In genomic region chr10:91823499-91823898, GRCm38 (mm10) we compare ENCODE assay signal across 21 mouse cellular contexts.
DNase-seq lines count a peak whose midpoint lies in the region; ATAC-seq and TF ChIP-seq lines count a peak whose summit lies in the region.
"Had no signal": no experiment of that assay in that cellular context is flagged by ENCODE, and none has a peak within 500 bp of the region (broad histone marks: within the 10 kb centered on the region; RNA-seq: fewer than 3 reads in every experiment).

No protein-coding gene starts in this region.

- peak; percentile 52 for ATAC-seq in kidney, embryonic 15.5 days (replicated peaks; ENCODE audit: low FRiP score)
- ATAC-seq in kidney, embryonic 16.5 days (ENCODE audit: low FRiP score, low TSS enrichment): peak; percentile 59; the same call in 1 of the 2 replicates
- no peak for ATAC-seq in kidney, postnatal 0 days (replicated peaks; ENCODE audit: low FRiP score, low read depth)
- ATAC-seq: activated CD4-positive, CD25-positive, alpha-beta regulatory T cell, adult 4 months; CD4-positive, CD25-positive, alpha-beta regulatory T cell, adult 4 months; Patski had no signal

- no peaks in the 10 kb centered on the region for H3K27me3 ChIP-seq in kidney, embryonic 15.5 days
- H3K27me3 ChIP-seq in kidney, embryonic 16.5 days (ENCODE audit: insufficient read depth, low read length): no peaks in the 10 kb centered on the region
- no peaks in the 10 kb centered on the region for H3K27me3 ChIP-seq in kidney, postnatal 0 days (ENCODE audit: insufficient read depth, low read length)
- no peaks in the 10 kb centered on the region; the same call in 1 of the 2 replicates for H3K27me3 ChIP-seq in kidney, adult 2 months (replicated peaks; ENCODE audit: control insufficient read depth, insufficient read depth, low read length)
- H3K27me3 ChIP-seq: CH12.LX, Patski had no signal

- no peak overlapping the region for H3K4me3 ChIP-seq in kidney, embryonic 15.5 days (replicated peaks)
- no peak overlapping the region for H3K4me3 ChIP-seq in kidney, embryonic 16.5 days (ENCODE audit: low read length)
- no peak overlapping the region for H3K4me3 ChIP-seq in kidney, postnatal 0 days (replicated peaks; ENCODE audit: low read depth, low read length)
- H3K4me3 ChIP-seq in kidney, adult 2 months (ENCODE audit: insufficient read depth, low read depth, low read length): no peak overlapping the region

- WGBS in kidney, embryonic 15.5 days: 48% methylated on average over 5 of the region's 5 CpGs
- WGBS in kidney, embryonic 16.5 days: 46% methylated on average over 5 of the region's 5 CpGs
- 44% methylated on average over 5 of the region's 5 CpGs for WGBS in kidney, postnatal 0 days
- 36% methylated on average over 5 of the region's 5 CpGs for WGBS in kidney, adult 2 months

- TF ChIP-seq POLR2A in kidney, adult 2 months (IDR thresholded peaks at IDR 0.05; ENCODE audit: low read depth, low read length): no peak

- DNase-seq in kidney, postnatal 4 days: no peak
- no peak for DNase-seq in kidney, postnatal 10 days
- DNase-seq in kidney, postnatal 0 days (ENCODE audit: low spot score): peak; percentile 54
- DNase-seq in kidney, adult 2 months: no peak
- DNase-seq: adrenal gland, adult 2 months; adrenal gland, adult 8-10 months; adrenal gland, postnatal 10 days; adrenal gland, postnatal 14 days; adrenal gland, postnatal 25 days; adrenal gland, postnatal 36 days; B cell, adult 2 months; cerebellum, adult 11 months; cerebellum, adult 11-12 months; cerebellum, adult 18-20 months had no signal

- H3K9ac ChIP-seq in kidney, embryonic 15.5 days: no peak overlapping the region
- no peak overlapping the region for H3K9ac ChIP-seq in kidney, embryonic 16.5 days (replicated peaks; ENCODE audit: low read length)
- no peak overlapping the region for H3K9ac ChIP-seq in kidney, postnatal 0 days (ENCODE audit: low read depth, low read length)

- no peak for TF ChIP-seq CTCF in kidney, postnatal 0 days (IDR thresholded peaks at IDR 0.05; ENCODE audit: low read depth)
- no peak for TF ChIP-seq CTCF in kidney, adult 2 months (conservative IDR thresholded peaks at IDR 0.05; ENCODE audit: insufficient read depth, insufficient read length, low read depth, low read length)

- no peaks in the 10 kb centered on the region for H3K9me3 ChIP-seq in kidney, embryonic 15.5 days (replicated peaks)
- no peaks in the 10 kb centered on the region for H3K9me3 ChIP-seq in kidney, embryonic 16.5 days (ENCODE audit: low read length)
- no peaks in the 10 kb centered on the region for H3K9me3 ChIP-seq in kidney, postnatal 0 days (replicated peaks; ENCODE audit: low read length)

- no peaks in the 10 kb centered on the region for H3K36me3 ChIP-seq in kidney, embryonic 15.5 days
- no peaks in the 10 kb centered on the region for H3K36me3 ChIP-seq in kidney, embryonic 16.5 days (ENCODE audit: insufficient read depth, low read length)
- no peaks in the 10 kb centered on the region for H3K36me3 ChIP-seq in kidney, postnatal 0 days (ENCODE audit: insufficient read depth, low read length)
- no peaks in the 10 kb centered on the region for H3K36me3 ChIP-seq in kidney, adult 2 months (ENCODE audit: control insufficient read depth, insufficient read depth, low read length)
- H3K36me3 ChIP-seq: G1E had no signal

- H3K27ac ChIP-seq in kidney, embryonic 15.5 days: no peak overlapping the region
- H3K27ac ChIP-seq in kidney, embryonic 16.5 days (ENCODE audit: low read length): no peak overlapping the region
- H3K27ac ChIP-seq in kidney, postnatal 0 days: no peak overlapping the region
- no peak overlapping the region for H3K27ac ChIP-seq in kidney, adult 2 months (ENCODE audit: insufficient read depth, low read depth, low read length)

- H3K4me1 ChIP-seq in kidney, embryonic 15.5 days: 0 out of 2 replicates have a peak, but pooled peaks cover 4% of the 10 kb centered on the region
- 0 out of 2 replicates have a peak, but pooled peaks cover 5% of the 10 kb centered on the region for H3K4me1 ChIP-seq in kidney, embryonic 16.5 days (ENCODE audit: insufficient read depth, low read length)
- no peaks in the 10 kb centered on the region for H3K4me1 ChIP-seq in kidney, postnatal 0 days (replicated peaks; ENCODE audit: insufficient read depth, low read length)
- H3K4me1 ChIP-seq in kidney, adult 2 months (ENCODE audit: control insufficient read depth, insufficient read depth, low read length): no peaks in the 10 kb centered on the region

- H3K4me2 ChIP-seq in kidney, embryonic 15.5 days: no peak overlapping the region
- H3K4me2 ChIP-seq in kidney, embryonic 16.5 days (replicated peaks; ENCODE audit: low read depth, low read length): no peak overlapping the region
- no peak overlapping the region for H3K4me2 ChIP-seq in kidney, postnatal 0 days (ENCODE audit: low read length)
